Mouse (Mus musculus) bone marrow, adult 2 months (tissue): ENCODE measurements around the gene Arhgap24. TPM values are rescaled to one million over a fixed set of nuclear protein-coding genes. Genes with fewer than 3 reads are reported as not detected.

Experiments
- H3K27ac ChIP-seq: fragments of 200-500 bp; 2 replicates; pipeline ENCODE4 v1.5.1; 2012; ENCODE audit warnings: low read depth, mild to moderate bottlenecking, control low read depth, inconsistent platforms, low read length; ENCODE audit not compliant: control insufficient read depth, poor library complexity, insufficient read depth
- H3K4me1 ChIP-seq: fragments of 200-500 bp; 2 replicates; pipeline ENCODE4 v1.6.1; 2011; ENCODE audit warnings: low read length; ENCODE audit not compliant: control insufficient read depth, insufficient read depth
- H3K4me3 ChIP-seq: fragments of 200-500 bp; replicated peaks from 2 replicates; pipeline ENCODE3; 2011; ENCODE audit warnings: mild to moderate bottlenecking, low read depth, low read length, control low read depth; ENCODE audit not compliant: control insufficient read depth
- CTCF ChIP-seq: fragments of 200-500 bp; IDR thresholded peaks from 2 replicates; pipeline ENCODE4 v1.5.1; 2011; ENCODE audit warnings: low read length, control low read depth; ENCODE audit not compliant: control insufficient read depth, insufficient read depth
- POLR2A ChIP-seq: fragments of 200-500 bp; IDR thresholded peaks from 2 replicates; pipeline ENCODE4 v1.6.1; 2011; ENCODE audit warnings: low read depth, mild to moderate bottlenecking, control low read depth, low read length, borderline replicate concordance; ENCODE audit not compliant: control insufficient read depth
- WGBS: fragments of 180-500 bp; shearing (Covaris S2); methylation state at CpG from one replicate; pipeline ENCODE4 v1.1.7; 2018; 5-methylcytosine and 5-hydroxymethylcytosine counted together
- polyA plus RNA-seq: library from polyadenylated mRNA; stranded (reverse); fragments of >200 nt; gene quantifications from 2 replicates; pipeline ENCODE4 v1.2.4, GENCODE M21; 2011; ENCODE audit warnings: low replicate concordance; ENCODE audit not compliant: missing spikeins, insufficient read depth, insufficient read length

Gene Arhgap24
- polyA plus RNA-seq, 1 experiment: 4.1 TPM

GRCm38 (mm10) chr5:102719368-102719972 lies 238.3 kb downstream of the Arhgap24 start:
- no peak for TF ChIP-seq POLR2A
- no peak for TF ChIP-seq CTCF
- H3K27ac ChIP-seq: no peak overlapping the region
- no peaks in the 10 kb centered on the region; the same call in 1 of the 2 replicates for H3K4me1 ChIP-seq
- H3K4me3 ChIP-seq: no peak overlapping the region
- WGBS: 61% methylated on average over 8 of the region's 8 CpGs

GRCm38 (mm10) chr5:102723558-102723957 lies 242.4 kb downstream of the Arhgap24 start:
- TF ChIP-seq POLR2A (no peak), CTCF (no peak)
- Histone ChIP-seq H3K4me1 (no peaks in the 10 kb centered on the region; the same call in 1 of the 2 replicates), H3K4me3 (no peak overlapping the region), H3K27ac (no peak overlapping the region)
- WGBS: 78% methylated on average over 3 of the region's 3 CpGs

- 10% methylated on average over 9 of the region's 9 CpGs for WGBS
- Histone ChIP-seq H3K4me1 (no peaks in the 10 kb centered on the region), H3K4me3 (no peak overlapping the region), H3K27ac (no peak overlapping the region)
- TF ChIP-seq POLR2A: no peak
- TF ChIP-seq CTCF: no peak
Measured at GRCm38 (mm10) chr5:102724813-102725348, 243.7 kb downstream of the Arhgap24 start.

- no peaks in the 10 kb centered on the region for H3K4me1 ChIP-seq
- H3K27ac ChIP-seq: no peak overlapping the region
- 64% methylated on average over 6 of the region's 6 CpGs for WGBS
- H3K4me3 ChIP-seq: no peak overlapping the region
- no peak for TF ChIP-seq CTCF
- TF ChIP-seq POLR2A: no peak
Measured at GRCm38 (mm10) chr5:102725365-102725764, 244.2 kb downstream of the Arhgap24 start.

GRCm38 (mm10) chr5:102726985-102727384 lies 245.8 kb downstream of the Arhgap24 start:
- H3K4me1 ChIP-seq: no peaks in the 10 kb centered on the region
- no peak for TF ChIP-seq POLR2A
- no peak for TF ChIP-seq CTCF
- no peak overlapping the region for H3K4me3 ChIP-seq
- H3K27ac ChIP-seq: no peak overlapping the region
- WGBS: 61% methylated on average over 4 of the region's 4 CpGs

- TF ChIP-seq CTCF: no peak
- no peak for TF ChIP-seq POLR2A
- Histone ChIP-seq H3K4me3 (no peak overlapping the region), H3K4me1 (no peaks in the 10 kb centered on the region), H3K27ac (no peak overlapping the region)
Measured at GRCm38 (mm10) chr5:102728531-102728930, 247.3 kb downstream of the Arhgap24 start.

- Histone ChIP-seq H3K4me1 (no peaks in the 10 kb centered on the region), H3K4me3 (no peak overlapping the region), H3K27ac (no peak overlapping the region)
- WGBS: 70% methylated on average over 3 of the region's 3 CpGs
- TF ChIP-seq CTCF (no peak), POLR2A (no peak)
Measured at GRCm38 (mm10) chr5:102729476-102729875, 248.3 kb downstream of the Arhgap24 start.

- WGBS: 80% methylated on average over 5 of the region's 5 CpGs
- H3K4me1 ChIP-seq: no peaks in the 10 kb centered on the region
- TF ChIP-seq POLR2A (no peak), CTCF (no peak)
Measured at GRCm38 (mm10) chr5:102736131-102736530, 254.9 kb downstream of the Arhgap24 start.

GRCm38 (mm10) chr5:102742554-102743255 lies 261.5 kb downstream of the Arhgap24 start:
- TF ChIP-seq POLR2A: no peak
- no peak for TF ChIP-seq CTCF
- Histone ChIP-seq H3K4me3 (no peak overlapping the region), H3K4me1 (no peaks in the 10 kb centered on the region), H3K27ac (no peak overlapping the region)
- 74% methylated on average over 5 of the region's 5 CpGs for WGBS

More at GRCm38 (mm10) chr5:102736131-102736530, 254.9 kb downstream of the Arhgap24 start:
- H3K27ac ChIP-seq: no peak overlapping the region
- H3K4me3 ChIP-seq: no peak overlapping the region
